Mouse (Mus musculus): ENCODE results near the gene Tspan4.

The Tspan4 gene

GRCm38 (mm10) chr7:141476981-141477370 is 1.9 kb downstream of the Tspan4 start:
- no peak for DNase-seq (ENCODE audit: low read depth)

GRCm38 (mm10) chr7:141477578-141478269 is 2.7 kb downstream of the Tspan4 start:
- no peak for DNase-seq (ENCODE audit: low read depth)

- no peak for DNase-seq (ENCODE audit: low read depth)
Observed at GRCm38 (mm10) chr7:141478270-141478748, 3.3 kb downstream of the Tspan4 start.

- DNase-seq (ENCODE audit: low read depth) = no peak
Observed at GRCm38 (mm10) chr7:141480842-141481497, 5.9 kb downstream of the Tspan4 start.

GRCm38 (mm10) chr7:141481498-141482401 is 6.7 kb downstream of the Tspan4 start:
- no peak for DNase-seq (ENCODE audit: low read depth)

- no peak for DNase-seq (ENCODE audit: low read depth)
Observed at GRCm38 (mm10) chr7:141482531-141483024, 7.5 kb downstream of the Tspan4 start.

- DNase-seq (ENCODE audit: low read depth) = no peak
Observed at GRCm38 (mm10) chr7:141483114-141483653, 8.1 kb downstream of the Tspan4 start.

GRCm38 (mm10) chr7:141484186-141485120 is 9.4 kb downstream of the Tspan4 start:
- DNase-seq (ENCODE audit: low read depth) = no peak

- no peak for DNase-seq (ENCODE audit: low read depth)
Observed at GRCm38 (mm10) chr7:141485186-141485585, 10.1 kb downstream of the Tspan4 start.

GRCm38 (mm10) chr7:141485606-141486005 is 10.6 kb downstream of the Tspan4 start:
- no peak for DNase-seq (ENCODE audit: low read depth)

GRCm38 (mm10) chr7:141486239-141486638 is 11.2 kb downstream of the Tspan4 start:
- DNase-seq (ENCODE audit: low read depth) = no peak

GRCm38 (mm10) chr7:141487141-141487540 is 12.1 kb downstream of the Tspan4 start:
- no peak for DNase-seq (ENCODE audit: low read depth)

- no peak for DNase-seq (ENCODE audit: low read depth)
Observed at GRCm38 (mm10) chr7:141491151-141491550, 16.1 kb downstream of the Tspan4 start.

- DNase-seq (ENCODE audit: low read depth) = no peak
Observed at GRCm38 (mm10) chr7:141492738-141493137, 17.7 kb downstream of the Tspan4 start.

- no peak for DNase-seq (ENCODE audit: low read depth)
Observed at GRCm38 (mm10) chr7:141493729-141494128, 18.7 kb downstream of the Tspan4 start.

- DNase-seq (ENCODE audit: low read depth) = no peak
Observed at GRCm38 (mm10) chr7:141495379-141495778, 20.3 kb downstream of the Tspan4 start.

- no peak for DNase-seq (ENCODE audit: low read depth)
Observed at GRCm38 (mm10) chr7:141495940-141496339, 20.9 kb downstream of the Tspan4 start.

GRCm38 (mm10) chr7:141497600-141497999 is 22.6 kb downstream of the Tspan4 start:
- DNase-seq (ENCODE audit: low read depth) = no peak

- no peak for DNase-seq (ENCODE audit: low read depth)
Observed at GRCm38 (mm10) chr7:141501820-141502555, 26.9 kb downstream of the Tspan4 start.

- no peak for DNase-seq (ENCODE audit: low read depth)
Observed at GRCm38 (mm10) chr7:141502556-141502905, 27.5 kb downstream of the Tspan4 start.
